Mouse (Mus musculus) kidney, postnatal 0 days (tissue): ENCODE results near the gene Cds2. TPM values are rescaled to one million over a fixed set of nuclear protein-coding genes. Genes with fewer than 3 reads are reported as not detected.
A peak's percentile ranks its signal among the peaks of the same experiment; 100 is the strongest.

Experiments
- ATAC-seq: fragments of 200-750 bp; cut with Nextera tagmentation; replicated peaks from 2 replicates; pipeline ENCODE4 v1.8.0; 2017; ENCODE audit warnings: low read depth, moderate number of reproducible peaks, moderate TSS enrichment, moderate library complexity; ENCODE audit not compliant: low FRiP score
- DNase-seq: peaks from one replicate; pipeline ENCODE4 v3.0.0-alpha.2; 2016; ENCODE audit warnings: low spot score
- H3K27ac ChIP-seq: fragments of 300-500 bp; sonication (generic); 2 replicates; pipeline ENCODE4 v1.5.1; 2014; ENCODE audit warnings: mild to moderate bottlenecking
- H3K27me3 ChIP-seq: fragments of 300-500 bp; sonication (generic); 2 replicates; pipeline ENCODE4 v1.6.1; 2014; ENCODE audit warnings: low read length, mixed read lengths; ENCODE audit not compliant: insufficient read depth
- H3K36me3 ChIP-seq: fragments of 300-500 bp; sonication (generic); 2 replicates; pipeline ENCODE4 v1.6.1; 2014; ENCODE audit warnings: low read length, mixed read lengths; ENCODE audit not compliant: insufficient read depth
- H3K4me1 ChIP-seq: fragments of 300-500 bp; sonication (generic); replicated peaks from 2 replicates; pipeline ENCODE4 v1.6.1; 2014; ENCODE audit warnings: antibody characterized with exemption, low read length, mixed read lengths; ENCODE audit not compliant: insufficient read depth
- H3K4me2 ChIP-seq: fragments of 300-500 bp; sonication (generic); 2 replicates; pipeline ENCODE4 v1.6.1; 2014; ENCODE audit warnings: mild to moderate bottlenecking, low read length, moderate library complexity, mixed read lengths
- H3K4me3 ChIP-seq: fragments of 300-500 bp; sonication (generic); replicated peaks from 2 replicates; pipeline ENCODE4 v1.5.1; 2014; ENCODE audit warnings: low read depth, low read length
- H3K9ac ChIP-seq: fragments of 300-500 bp; sonication (generic); 2 replicates; pipeline ENCODE4 v1.6.1; 2014; ENCODE audit warnings: low read depth, low read length
- H3K9me3 ChIP-seq: fragments of 300-500 bp; sonication (generic); replicated peaks from 2 replicates; pipeline ENCODE4 v1.6.1; 2016; ENCODE audit warnings: low read length, inconsistent platforms, mixed read lengths
- CTCF ChIP-seq: IDR thresholded peaks from 2 replicates; pipeline ENCODE4 v1.5.1; 2016; ENCODE audit warnings: antibody characterized with exemption, low read depth, mild to moderate bottlenecking, moderate library complexity
- WGBS: fragments of 180-500 bp; shearing (Covaris S2); extraction: QIAGEN DNeasy Blood & Tissue Kit; methylation state at CpG from one replicate; pipeline ENCODE4 v1.1.7; 2014; 5-methylcytosine and 5-hydroxymethylcytosine counted together
- polyA plus RNA-seq: library from polyadenylated mRNA; unstranded; fragments of >200 nt; fragmentation: Nextera tagmentation; extraction: Ambion mirVana; gene quantifications from 2 replicates; pipeline ENCODE4 v1.2.1, GENCODE M21; 2015

Gene Cds2
- polyA plus RNA-seq, 1 experiment from 2014 or later = 24.0 TPM

GRCm38 (mm10) chr2:132298250-132298649, 35.3 kb downstream of the Cds2 start:
- Histone ChIP-seq H3K9me3 (no peaks in the 10 kb centered on the region), H3K9ac (no peak overlapping the region), H3K27ac (no peak overlapping the region), H3K36me3 (peaks cover 57% of the 10 kb centered on the region), H3K4me1 (no peaks in the 10 kb centered on the region), H3K4me3 (no peak overlapping the region), H3K27me3 (no peaks in the 10 kb centered on the region), H3K4me2 (no peak overlapping the region)
- DNase-seq = no peak
- no peak for ATAC-seq
- 93% methylated on average over 4 of the region's 4 CpGs for WGBS
- TF ChIP-seq CTCF = no peak

DNA sequence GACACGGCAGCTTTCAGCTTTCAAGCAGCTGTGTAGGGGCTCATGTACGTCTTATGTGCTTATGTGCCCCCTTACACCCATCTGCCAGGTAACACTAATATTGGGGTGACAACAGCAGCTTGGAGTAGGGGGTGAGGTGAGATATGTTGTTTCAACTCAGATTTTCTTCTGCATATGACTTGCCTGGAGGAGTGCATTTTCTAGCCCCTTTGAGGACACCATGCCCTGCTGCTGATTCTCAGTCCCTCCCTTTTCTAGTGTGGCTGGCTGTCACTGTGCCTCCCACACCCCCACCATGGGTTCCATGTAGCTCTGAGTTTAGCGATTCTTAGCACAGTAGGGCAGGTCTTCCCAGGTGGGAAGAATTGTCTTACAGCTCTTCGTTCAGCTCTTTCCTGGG, 38.5 kb downstream of the Cds2 start:
- DNase-seq (no peak), ATAC-seq (no peak)
- H3K9ac ChIP-seq = no peak overlapping the region
- H3K4me2 ChIP-seq = no peak overlapping the region
- H3K9me3 ChIP-seq = no peaks in the 10 kb centered on the region
- no peak for TF ChIP-seq CTCF
- no peaks in the 10 kb centered on the region for H3K27me3 ChIP-seq
- 93% methylated on average over 4 of the region's 4 CpGs for WGBS
- H3K36me3 ChIP-seq = peaks cover 46% of the 10 kb centered on the region
- no peak overlapping the region for H3K27ac ChIP-seq
- no peaks in the 10 kb centered on the region for H3K4me1 ChIP-seq
- no peak overlapping the region for H3K4me3 ChIP-seq

DNA sequence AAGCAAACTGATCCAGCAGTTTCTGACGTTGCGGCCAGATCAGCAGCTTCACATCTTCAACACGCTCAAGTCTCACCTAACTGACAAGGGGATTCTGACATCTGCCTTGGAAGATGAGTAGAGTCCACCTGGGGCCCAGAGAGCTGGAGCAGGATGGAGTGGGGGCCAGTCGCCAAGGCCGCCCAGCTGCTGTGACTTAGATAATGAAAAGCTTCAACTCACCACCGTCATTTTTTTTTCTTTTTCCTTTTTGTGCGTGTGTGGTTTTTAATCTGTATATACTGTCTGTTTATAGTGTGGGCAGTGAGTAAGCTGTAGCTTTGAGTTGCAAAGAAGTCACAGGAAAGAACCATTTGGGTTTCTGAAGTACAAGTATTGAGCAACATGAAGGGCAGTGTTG, 42.2 kb downstream of the Cds2 start:
- 90% methylated on average over 7 of the region's 7 CpGs for WGBS
- H3K4me1 ChIP-seq = no peaks in the 10 kb centered on the region
- peaks cover 47% of the 10 kb centered on the region for H3K36me3 ChIP-seq
- no peak overlapping the region for H3K4me3 ChIP-seq
- no peaks in the 10 kb centered on the region for H3K9me3 ChIP-seq
- DNase-seq = no peak
- H3K27ac ChIP-seq = no peak overlapping the region
- H3K9ac ChIP-seq = no peak overlapping the region
- no peak overlapping the region for H3K4me2 ChIP-seq
- no peak for ATAC-seq
- no peaks in the 10 kb centered on the region for H3K27me3 ChIP-seq
- TF ChIP-seq CTCF = no peak

- WGBS = 59% methylated on average over 4 of the region's 4 CpGs
- no peak overlapping the region for H3K4me2 ChIP-seq
- peak; percentile 69 for TF ChIP-seq CTCF
- H3K27me3 ChIP-seq = no peaks in the 10 kb centered on the region
- ATAC-seq (no peak), DNase-seq (no peak)
- no peaks in the 10 kb centered on the region for H3K4me1 ChIP-seq
- H3K36me3 ChIP-seq = peaks cover 45% of the 10 kb centered on the region
- no peak overlapping the region for H3K4me3 ChIP-seq
- no peaks in the 10 kb centered on the region for H3K9me3 ChIP-seq
- no peak overlapping the region for H3K27ac ChIP-seq
- H3K9ac ChIP-seq = no peak overlapping the region
Observed at GRCm38 (mm10) chr2:132305988-132306387, 43.0 kb downstream of the Cds2 start.

DNA sequence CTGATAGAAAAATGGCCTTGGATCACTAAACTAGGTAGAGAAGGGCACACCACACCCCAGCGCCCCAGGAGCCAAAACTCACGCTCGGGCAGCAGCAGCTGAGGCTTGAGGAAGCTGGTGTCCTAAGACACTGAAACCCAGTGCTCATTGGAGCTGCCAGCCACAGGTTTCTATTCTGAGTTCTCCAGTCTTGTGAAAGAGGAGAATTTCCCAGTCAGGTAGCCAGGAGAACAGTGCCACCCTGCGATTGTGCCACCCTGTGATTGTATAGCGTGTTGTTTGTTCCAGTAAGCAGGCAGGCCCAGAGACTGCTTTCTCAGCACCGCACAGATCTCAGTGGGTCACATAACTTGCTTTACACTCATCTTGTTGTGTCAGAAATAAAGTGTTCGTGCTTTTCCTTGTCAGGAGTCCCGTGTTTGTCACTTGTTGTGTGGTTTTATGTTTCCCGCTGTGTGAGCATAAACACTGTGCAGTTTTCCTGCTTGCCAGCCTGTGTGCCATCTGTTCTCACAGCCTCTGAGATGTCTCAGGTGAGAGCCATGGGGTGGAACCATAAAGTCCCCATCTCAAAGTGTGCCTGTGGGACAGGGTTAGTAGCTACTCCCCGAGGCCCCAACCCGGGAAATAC, 44.4 kb downstream of the Cds2 start:
- H3K4me2 ChIP-seq = no peak overlapping the region
- no peaks in the 10 kb centered on the region for H3K27me3 ChIP-seq
- WGBS = 94% methylated on average over 11 of the region's 11 CpGs
- no peak for TF ChIP-seq CTCF
- H3K9ac ChIP-seq = no peak overlapping the region
- DNase-seq (no peak), ATAC-seq (no peak)
- no peaks in the 10 kb centered on the region for H3K9me3 ChIP-seq
- H3K4me1 ChIP-seq = no peaks in the 10 kb centered on the region
- no peak overlapping the region for H3K4me3 ChIP-seq
- H3K36me3 ChIP-seq = peaks cover 35% of the 10 kb centered on the region
- H3K27ac ChIP-seq = no peak overlapping the region

DNA sequence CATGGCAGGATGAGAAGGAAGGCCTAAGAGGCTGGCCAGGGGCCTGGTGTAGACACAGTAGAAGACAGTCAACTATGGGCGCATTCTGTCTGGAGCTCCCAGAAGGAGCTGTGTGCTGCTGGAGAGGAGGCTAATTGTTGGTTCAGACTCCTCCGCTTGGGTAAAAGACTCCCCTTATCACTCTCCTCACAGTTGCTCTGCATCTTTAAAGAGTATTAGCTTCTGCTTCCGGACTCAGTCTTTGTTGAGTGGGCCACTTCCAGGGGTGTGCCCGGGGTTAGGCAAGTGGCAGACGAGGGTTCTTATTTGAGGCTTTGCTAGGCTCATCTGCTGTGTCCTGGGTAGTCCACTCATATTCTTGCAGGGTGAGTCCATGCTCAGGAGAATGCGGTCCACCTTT, 45.9 kb downstream of the Cds2 start:
- WGBS = 94% methylated on average over 6 of the region's 6 CpGs
- no peak for TF ChIP-seq CTCF
- no peak for DNase-seq
- Histone ChIP-seq H3K36me3 (peaks cover 24% of the 10 kb centered on the region), H3K4me2 (no peak overlapping the region), H3K27ac (no peak overlapping the region), H3K4me1 (no peaks in the 10 kb centered on the region), H3K9me3 (no peaks in the 10 kb centered on the region), H3K4me3 (no peak overlapping the region), H3K27me3 (no peaks in the 10 kb centered on the region), H3K9ac (no peak overlapping the region)
- no peak for ATAC-seq

GRCm38 (mm10) chr2:132309398-132309930, 46.5 kb downstream of the Cds2 start:
- no peak overlapping the region for H3K4me3 ChIP-seq
- H3K9me3 ChIP-seq = no peaks in the 10 kb centered on the region
- WGBS = 94% methylated on average over 6 of the region's 6 CpGs
- TF ChIP-seq CTCF = no peak
- no peaks in the 10 kb centered on the region for H3K4me1 ChIP-seq
- no peak overlapping the region for H3K4me2 ChIP-seq
- H3K36me3 ChIP-seq = peaks cover 24% of the 10 kb centered on the region
- ATAC-seq (no peak), DNase-seq (no peak)
- H3K9ac ChIP-seq = no peak overlapping the region
- H3K27me3 ChIP-seq = no peaks in the 10 kb centered on the region
- no peak overlapping the region for H3K27ac ChIP-seq
